Mouse (Mus musculus) liver, embryonic 14.5 days (tissue): ENCODE measurements around the gene Slc45a1. TPM values are rescaled to one million over a fixed set of nuclear protein-coding genes. Genes with fewer than 3 reads are reported as not detected.

Experiments used
- ATAC-seq: fragments of 200-750 bp; cut with Nextera tagmentation; 2 replicates; pipeline ENCODE4 v1.8.0; 2017; ENCODE audit warnings: moderate number of reproducible peaks, mild to moderate bottlenecking, moderate library complexity; ENCODE audit not compliant: insufficient read depth
- DNase-seq, 3 experiments: peaks; one replicate each; pipeline ENCODE4 v3.0.0-alpha.2; 2012 to 2013; ENCODE audit warnings: low read depth in 3 of 3, low spot score in 3 of 3
- H3K27ac ChIP-seq: fragments of 300-500 bp; sonication (generic); 2 replicates; pipeline ENCODE4 v1.5.1; 2014; ENCODE audit warnings: moderate library complexity, mild to moderate bottlenecking, control low read depth, inconsistent platforms
- H3K27me3 ChIP-seq: fragments of 300-500 bp; sonication (generic); 2 replicates; pipeline ENCODE4 v1.6.1; 2014; ENCODE audit warnings: mild to moderate bottlenecking, low read length, moderate library complexity; ENCODE audit not compliant: control insufficient read depth, insufficient read depth
- H3K36me3 ChIP-seq: fragments of 300-500 bp; sonication (generic); replicated peaks from 2 replicates; pipeline ENCODE4 v1.6.1; 2014; ENCODE audit warnings: low read depth; ENCODE audit not compliant: control insufficient read depth, insufficient read depth
- H3K4me1 ChIP-seq, 2 experiments: fragments of 200-500 bp in 1 of 2; fragments of 300-500 bp in 1 of 2; sonication (generic) in 1 of 2; replicated peaks; 2 replicates each; pipeline ENCODE4 v1.6.1; 2012 to 2014; ENCODE audit warnings: antibody characterized with exemption in 1 of 2, inconsistent platforms in 1 of 2, low read length in 1 of 2; ENCODE audit not compliant: control insufficient read depth in 2 of 2, insufficient read depth in 2 of 2
- H3K4me2 ChIP-seq: fragments of 300-500 bp; sonication (generic); 2 replicates; pipeline ENCODE4 v1.6.1; 2014; ENCODE audit warnings: low read depth, mild to moderate bottlenecking, control low read depth, moderate library complexity
- H3K4me3 ChIP-seq, 2 experiments: fragments of 200-500 bp in 1 of 2; fragments of 300-500 bp in 1 of 2; sonication (generic) in 1 of 2; 2 replicates each; pipeline ENCODE4 v1.5.1; 2012 to 2014; ENCODE audit warnings: low read depth in 2 of 2, low read length in 2 of 2, mild to moderate bottlenecking in 2 of 2, control low read depth in 1 of 2, inconsistent platforms in 1 of 2, moderate library complexity in 1 of 2; ENCODE audit not compliant: insufficient read depth in 1 of 2
- H3K9ac ChIP-seq: fragments of 300-500 bp; sonication (generic); replicated peaks from 2 replicates; pipeline ENCODE4 v1.6.1; 2014; ENCODE audit warnings: mild to moderate bottlenecking, control low read depth, moderate library complexity
- H3K9me3 ChIP-seq: fragments of 300-500 bp; sonication (generic); 2 replicates; pipeline ENCODE4 v1.6.1; 2016; ENCODE audit warnings: low read length, mixed read lengths; ENCODE audit not compliant: control insufficient read depth
- CTCF ChIP-seq: IDR thresholded peaks from 2 replicates; pipeline ENCODE4 v1.5.1; 2016; ENCODE audit warnings: antibody characterized with exemption, low read depth, control low read depth
- EP300 ChIP-seq: IDR thresholded peaks from 2 replicates; pipeline ENCODE4 v1.6.1; 2016; ENCODE audit warnings: antibody characterized with exemption, low read depth
- WGBS: fragments of 180-500 bp; shearing (Covaris S2); extraction: QIAGEN DNeasy Blood & Tissue Kit; methylation state at CpG from one replicate; pipeline ENCODE4 v1.1.7; 2014; ENCODE audit not compliant: insufficient replicate concordance; 5-methylcytosine and 5-hydroxymethylcytosine counted together
- polyA plus RNA-seq, 2 experiments: library from polyadenylated mRNA; depleted of rRNA in 1 of 2; stranded (reverse) in 1 of 2; unstranded in 1 of 2; fragments of >200 nt; fragmentation: Nextera tagmentation in 1 of 2; extraction: Ambion mirVana in 1 of 2; gene quantifications; 2 replicates each; pipeline versions ENCODE4 v1.2.1 to v1.2.3; 2012 to 2014

Slc45a1 gene
- polyA plus RNA-seq, 2 experiments: not detected

DNA sequence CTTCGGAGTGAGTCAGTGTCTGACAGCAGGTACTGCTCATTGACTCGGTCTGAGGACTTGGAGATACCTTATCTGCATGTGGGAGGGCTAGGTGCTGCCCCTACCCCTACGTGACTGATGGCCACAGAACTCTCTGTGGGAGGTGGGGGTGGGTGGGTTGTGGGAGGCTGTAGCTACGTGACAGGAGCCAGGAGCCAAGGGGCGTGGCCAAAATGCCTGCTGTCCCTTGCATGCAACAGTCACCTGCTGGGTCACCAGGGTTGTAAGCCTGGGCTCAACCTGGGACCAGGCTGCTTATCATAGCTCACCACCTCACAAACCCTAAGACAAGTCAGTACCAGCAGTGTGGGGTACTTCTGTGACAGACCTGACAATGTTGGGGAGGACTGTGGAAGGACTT lies 28.4 kb upstream of the Slc45a1 start:
- Histone ChIP-seq H3K9ac (no peak overlapping the region), H3K36me3 (no peaks in the 10 kb centered on the region), H3K27me3 (no peaks in the 10 kb centered on the region), H3K9me3 (no peaks in the 10 kb centered on the region), H3K4me1 (peaks cover 1 to 9% of the 10 kb centered on the region in 2 experiments), H3K27ac (no peak overlapping the region), H3K4me3 (no peak overlapping the region), H3K4me2 (no peak overlapping the region)
- DNase-seq: no peak
- 40% methylated on average over 5 of the region's 5 CpGs for WGBS
- no peak for TF ChIP-seq CTCF
- TF ChIP-seq EP300: no peak
- 0 out of 2 replicates have a peak, but pooled peaks have one; percentile 17 for ATAC-seq

DNA sequence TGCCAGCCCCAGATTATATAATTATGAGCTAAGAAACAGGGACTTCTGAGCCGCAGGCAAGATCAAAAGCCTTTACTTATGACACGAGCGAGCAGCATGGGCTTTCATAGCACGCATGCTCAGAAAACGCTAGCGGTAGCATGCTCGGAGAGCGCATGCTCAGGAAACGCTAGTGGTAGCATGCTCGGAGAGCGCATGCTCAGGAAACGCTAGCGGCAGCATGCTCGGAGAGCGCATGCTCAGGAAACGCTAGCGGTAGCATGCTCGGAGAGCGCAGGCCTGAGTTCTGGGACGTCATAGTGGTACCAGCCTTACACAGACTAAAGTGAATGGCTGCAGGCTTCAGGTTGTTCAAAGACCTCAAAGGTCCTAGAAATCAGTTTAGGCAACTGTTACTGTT lies 26.8 kb upstream of the Slc45a1 start:
- H3K9ac ChIP-seq: no peak overlapping the region
- no peak for ATAC-seq
- 86% methylated on average over 20 of the region's 20 CpGs for WGBS
- H3K4me2 ChIP-seq: no peak overlapping the region
- DNase-seq: no peak
- H3K27me3 ChIP-seq: no peaks in the 10 kb centered on the region
- H3K27ac ChIP-seq: no peak overlapping the region
- TF ChIP-seq CTCF: no peak
- H3K9me3 ChIP-seq: no peaks in the 10 kb centered on the region
- no peaks in the 10 kb centered on the region for H3K36me3 ChIP-seq
- H3K4me3 ChIP-seq: no peak overlapping the region
- H3K4me1 ChIP-seq: peaks cover 0 to 4% of the 10 kb centered on the region in 2 experiments; a peak in 2 of 4 replicates

GRCm38 (mm10) chr4:150677846-150678224 lies 25.9 kb upstream of the Slc45a1 start:
- no peak for TF ChIP-seq CTCF
- TF ChIP-seq EP300: no peak
- WGBS: 32% methylated on average over 4 of the region's 4 CpGs
- no peaks in the 10 kb centered on the region for H3K9me3 ChIP-seq
- H3K9ac ChIP-seq: no peak overlapping the region
- H3K27ac ChIP-seq: no peak overlapping the region
- H3K27me3 ChIP-seq: no peaks in the 10 kb centered on the region
- DNase-seq (no peak), ATAC-seq (no peak)
- H3K4me2 ChIP-seq: no peak overlapping the region
- H3K4me1 ChIP-seq: peaks cover 0 to 4% of the 10 kb centered on the region in 2 experiments; a peak in 2 of 4 replicates
- H3K4me3 ChIP-seq: no peak overlapping the region
- no peaks in the 10 kb centered on the region for H3K36me3 ChIP-seq

DNA sequence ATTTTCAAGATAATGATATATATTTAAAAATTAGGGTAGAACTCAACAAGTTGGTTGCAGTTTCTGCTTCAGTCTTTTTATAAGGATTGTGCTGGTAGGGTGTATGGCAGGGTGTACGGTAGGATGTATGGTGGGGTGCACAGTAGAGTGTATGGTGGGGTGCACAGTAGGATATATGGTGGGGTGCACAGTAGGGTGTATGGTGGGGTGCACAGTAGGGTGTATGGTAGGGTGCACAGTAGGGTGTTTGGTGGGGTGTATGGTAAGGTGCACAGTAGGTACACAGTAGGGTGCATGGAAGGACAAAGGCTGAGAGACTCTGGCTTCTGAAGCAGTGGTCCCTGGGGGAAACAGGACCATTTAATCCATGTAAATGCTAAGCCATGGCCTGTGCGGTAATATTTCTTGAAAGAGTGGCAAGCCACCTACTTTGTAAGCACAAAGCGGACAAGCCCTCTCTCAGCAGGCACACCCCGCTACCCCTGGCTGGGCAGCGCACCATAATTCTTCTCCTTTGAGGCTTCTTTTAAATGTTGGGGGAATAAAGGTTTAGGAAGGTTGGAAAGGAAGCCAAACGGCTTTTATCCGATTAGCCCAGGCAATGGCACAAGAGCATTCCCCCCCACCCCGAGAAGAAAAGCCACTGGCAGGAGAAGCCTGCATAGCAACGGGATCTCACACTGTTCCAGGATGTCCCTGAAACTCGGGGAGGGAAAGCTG lies 25.3 kb upstream of the Slc45a1 start:
- Histone ChIP-seq H3K4me1 (peaks cover 0 to 4% of the 10 kb centered on the region in 2 experiments; a peak in 2 of 4 replicates), H3K4me2 (no peak overlapping the region), H3K27me3 (no peaks in the 10 kb centered on the region), H3K4me3 (no peak overlapping the region), H3K9ac (no peak overlapping the region), H3K36me3 (no peaks in the 10 kb centered on the region), H3K27ac (no peak overlapping the region), H3K9me3 (no peaks in the 10 kb centered on the region)
- no peak for DNase-seq
- 47% methylated on average over 10 of the region's 10 CpGs for WGBS
- no peak for TF ChIP-seq EP300
- TF ChIP-seq CTCF: no peak
- no peak for ATAC-seq

GRCm38 (mm10) chr4:150676029-150676428 lies 24.1 kb upstream of the Slc45a1 start:
- 81% methylated on average over 13 of the region's 13 CpGs for WGBS
- H3K4me2 ChIP-seq: no peak overlapping the region
- H3K4me3 ChIP-seq: no peak overlapping the region
- H3K9me3 ChIP-seq: no peaks in the 10 kb centered on the region
- no peak for DNase-seq
- no peak for ATAC-seq
- no peaks in the 10 kb centered on the region for H3K36me3 ChIP-seq
- H3K27ac ChIP-seq: no peak overlapping the region
- TF ChIP-seq EP300 (no peak), CTCF (no peak)
- no peak overlapping the region for H3K9ac ChIP-seq
- H3K4me1 ChIP-seq: peaks cover 0 to 4% of the 10 kb centered on the region in 2 experiments; a peak in 2 of 4 replicates
- no peaks in the 10 kb centered on the region for H3K27me3 ChIP-seq
